Mouse (Mus musculus): ENCODE results near the gene Gli2.

DNA sequence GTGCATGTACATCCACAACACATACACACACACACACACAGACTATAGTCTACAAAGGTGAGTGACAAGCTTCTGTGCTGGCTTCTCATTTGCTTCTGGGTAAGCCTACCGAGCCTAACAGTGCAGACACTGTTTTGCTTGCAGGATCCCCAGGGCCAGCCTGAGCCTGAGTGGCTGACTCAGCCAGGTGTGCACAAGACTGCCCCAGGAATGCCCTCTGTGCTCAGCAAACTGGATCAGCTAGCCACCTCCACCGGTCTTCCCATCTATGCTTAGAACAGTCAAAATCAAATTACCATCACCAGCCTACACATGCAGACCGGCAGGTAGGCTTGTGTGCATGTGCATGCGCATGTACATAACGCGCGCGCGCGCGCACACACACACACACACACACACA, 97.6 kb downstream of the Gli2 start:
- TF ChIP-seq POLR2A (IDR thresholded peaks at IDR 0.05; ENCODE audit: borderline replicate concordance, extremely low read depth, low read depth, low read length) (no peak), CTCF (IDR thresholded peaks at IDR 0.05; ENCODE audit: insufficient read depth, low read length) (no peak)
